Mouse (Mus musculus) activated CD4-positive, CD25-positive, alpha-beta regulatory T cell, adult 9 weeks (primary cell): ENCODE results near the gene Hist1h4d. TPM values are rescaled to one million over a fixed set of nuclear protein-coding genes. Genes with fewer than 3 reads are reported as not detected.

Experiments used
- polyA plus RNA-seq: library from polyadenylated mRNA; unstranded; fragments of 100-300 nt; shearing (Covaris generic); gene quantifications from one replicate; pipeline ENCODE4 v1.2.1, GENCODE M21; 2017

Hist1h4d gene
- polyA plus RNA-seq, 1 experiment from 2014 or later, result 40.6 TPM

Other genes starting within 250 kb of the Hist1h4d start
- gene Zfp322a, start 212.4 kb upstream of the Hist1h4d start, polyA plus RNA-seq, result 30.3 TPM
- 11.8 TPM for gene Abt1, start 157.7 kb upstream of the Hist1h4d start, polyA plus RNA-seq
- gene Btn1a1, start 115.7 kb upstream of the Hist1h4d start, polyA plus RNA-seq, result not detected
- not detected for gene Btn2a2, start 92.7 kb upstream of the Hist1h4d start, polyA plus RNA-seq
- gene Hist1h4h, start 50.5 kb upstream of the Hist1h4d start, polyA plus RNA-seq, result 3.7 TPM
- not detected for gene Hist1h2af, start 47.7 kb upstream of the Hist1h4d start, polyA plus RNA-seq
- 0.77 TPM for gene Hist1h3g, start 46.2 kb upstream of the Hist1h4d start, polyA plus RNA-seq
- gene Hist1h2bh, start 38.2 kb upstream of the Hist1h4d start, polyA plus RNA-seq, result not detected
- gene Hist1h3f, start 37.5 kb upstream of the Hist1h4d start, polyA plus RNA-seq, result not detected
- 0.90 TPM for gene Hist1h4f, start 29.9 kb upstream of the Hist1h4d start, polyA plus RNA-seq
- gene Hist1h1d, start 28.3 kb upstream of the Hist1h4d start, polyA plus RNA-seq, result 0.50 TPM
- gene Hist1h3e, start 19.2 kb upstream of the Hist1h4d start, polyA plus RNA-seq, result 1.3 TPM
- gene Hist1h2ae, start 10.4 kb upstream of the Hist1h4d start, polyA plus RNA-seq, result 6.5 TPM
- gene Hist1h2bg, start 10.2 kb upstream of the Hist1h4d start, polyA plus RNA-seq, result 6.1 TPM
- 1.1 TPM for gene Hist1h2bf, start 7.4 kb upstream of the Hist1h4d start, polyA plus RNA-seq
- gene Hist1h2ad, start 7.2 kb upstream of the Hist1h4d start, polyA plus RNA-seq, result not detected
- not detected for gene Hist1h3d, start 5.8 kb upstream of the Hist1h4d start, polyA plus RNA-seq
- gene Hist1h2be, start 39.5 kb downstream of the Hist1h4d start, polyA plus RNA-seq, result 5.0 TPM
- 15.3 TPM for gene Hist1h1e, start 41.0 kb downstream of the Hist1h4d start, polyA plus RNA-seq
- 0.24 TPM for gene Hist1h2ac, start 102.3 kb downstream of the Hist1h4d start, polyA plus RNA-seq
- gene Hist1h2bc, start 102.6 kb downstream of the Hist1h4d start, polyA plus RNA-seq, result 13.7 TPM
- not detected for gene Hist1h1t, start 114.2 kb downstream of the Hist1h4d start, polyA plus RNA-seq
- gene Hist1h4c, start 116.9 kb downstream of the Hist1h4d start, polyA plus RNA-seq, result 4.1 TPM
- 0.76 TPM for gene Hfe, start 129.3 kb downstream of the Hist1h4d start, polyA plus RNA-seq
- gene Hist1h1c, start 157.2 kb downstream of the Hist1h4d start, polyA plus RNA-seq, result 15.9 TPM
- not detected for gene Hist1h3c, start 164.0 kb downstream of the Hist1h4d start, polyA plus RNA-seq
- gene Hist1h2bb, start 165.1 kb downstream of the Hist1h4d start, polyA plus RNA-seq, result 1.2 TPM
- 2.7 TPM for gene Hist1h2ab, start 169.5 kb downstream of the Hist1h4d start, polyA plus RNA-seq
- gene Hist1h3b, start 170.7 kb downstream of the Hist1h4d start, polyA plus RNA-seq, result not detected
- gene Hist1h4b, start 175.4 kb downstream of the Hist1h4d start, polyA plus RNA-seq, result 18.1 TPM
- gene Hist1h4a, start 179.6 kb downstream of the Hist1h4d start, polyA plus RNA-seq, result not detected
- 2.4 TPM for gene Hist1h3a, start 180.8 kb downstream of the Hist1h4d start, polyA plus RNA-seq
- gene Hist1h1a, start 182.1 kb downstream of the Hist1h4d start, polyA plus RNA-seq, result 1.8 TPM
- not detected for gene Trim38, start 188.3 kb downstream of the Hist1h4d start, polyA plus RNA-seq
- gene Slc17a2, start 225.4 kb downstream of the Hist1h4d start, polyA plus RNA-seq, result not detected